Mouse (Mus musculus): ENCODE data around the gene Atp7b. TPM values are rescaled to one million over a fixed set of nuclear protein-coding genes. Genes with fewer than 3 reads are reported as not detected.

The Atp7b gene
- polyA plus RNA-seq, 1 experiment = 1.9 TPM

Other genes with a start within 250 kb of the Atp7b start
- gene Defb50, start 236.8 kb downstream of the Atp7b start, polyA plus RNA-seq (2012; rRNA removed) = not detected in 2 replicates
- gene Defb2, start 220.4 kb downstream of the Atp7b start, polyA plus RNA-seq (2012; rRNA removed) = not detected in 2 replicates
- not detected in 2 replicates for gene Defb10, start 201.4 kb downstream of the Atp7b start, polyA plus RNA-seq (2012; rRNA removed)
- not detected in 2 replicates for gene Defb9, start 174.9 kb downstream of the Atp7b start, polyA plus RNA-seq (2012; rRNA removed)
- not detected in 2 replicates for gene Defb11, start 153.9 kb downstream of the Atp7b start, polyA plus RNA-seq (2012; rRNA removed)
- not detected in 2 replicates for gene Defb15, start 127.6 kb downstream of the Atp7b start, polyA plus RNA-seq (2012; rRNA removed)
- gene Defb35, start 122.0 kb downstream of the Atp7b start, polyA plus RNA-seq (2012; rRNA removed) = not detected in 2 replicates
- gene Defb13, start 113.5 kb downstream of the Atp7b start, polyA plus RNA-seq (2012; rRNA removed) = not detected in 2 replicates
- gene Fam90a1a, start 101.6 kb downstream of the Atp7b start, polyA plus RNA-seq (2012; rRNA removed) = not detected in 2 replicates
- gene Ccdc70, start 90.5 kb downstream of the Atp7b start, polyA plus RNA-seq (2012; rRNA removed) = not detected in 2 replicates
- gene Alg11, start 416 bp upstream of the Atp7b start, polyA plus RNA-seq (2012; rRNA removed) = 11.4 and 12.8 TPM in 2 replicates
- 0.13 and 0.32 TPM in 2 replicates for gene Nek5, start 64.7 kb upstream of the Atp7b start, polyA plus RNA-seq (2012; rRNA removed)
- gene Nek3, start 106.1 kb upstream of the Atp7b start, polyA plus RNA-seq (2012; rRNA removed) = 3.8 and 4.4 TPM in 2 replicates
- 1.2 and 1.5 TPM in 2 replicates for gene Ckap2, start 125.5 kb upstream of the Atp7b start, polyA plus RNA-seq (2012; rRNA removed)
- 15.1 and 16.5 TPM in 2 replicates for gene Vps36, start 132.5 kb upstream of the Atp7b start, polyA plus RNA-seq (2012; rRNA removed)
- gene Thsd1, start 167.0 kb upstream of the Atp7b start, polyA plus RNA-seq (2012; rRNA removed) = 5.6 and 5.8 TPM in 2 replicates
- not detected in 2 replicates for gene Tpte, start 223.1 kb upstream of the Atp7b start, polyA plus RNA-seq (2012; rRNA removed)

All from frontal cortex, adult 2 months (tissue).